Mouse (Mus musculus) midbrain, embryonic 12.5 days (tissue): Measurements from ENCODE around the gene Pde10a. TPM values are rescaled to one million over a fixed set of nuclear protein-coding genes. Genes with fewer than 3 reads are reported as not detected.
A peak's percentile ranks its signal among the peaks of the same experiment; 100 is the strongest.

ENCODE experiments used
- ATAC-seq: fragments of 200-750 bp; cut with Nextera tagmentation; 2 replicates; pipeline ENCODE4 v1.8.0; 2017; ENCODE audit warnings: low read depth, moderate TSS enrichment, moderate library complexity; ENCODE audit not compliant: low FRiP score
- H3K27ac ChIP-seq: fragments of 300-500 bp; sonication (generic); replicated peaks from 2 replicates; pipeline ENCODE4 v1.5.1; 2016; ENCODE audit warnings: mild to moderate bottlenecking
- H3K27me3 ChIP-seq: fragments of 300-500 bp; sonication (generic); 2 replicates; pipeline ENCODE4 v1.6.1; 2016; ENCODE audit warnings: mild to moderate bottlenecking
- H3K36me3 ChIP-seq: fragments of 300-500 bp; sonication (generic); 2 replicates; pipeline ENCODE4 v1.6.1; 2016
- H3K4me1 ChIP-seq: fragments of 300-500 bp; sonication (generic); 2 replicates; pipeline ENCODE4 v1.6.1; 2016
- H3K4me2 ChIP-seq: fragments of 300-500 bp; sonication (generic); replicated peaks from 2 replicates; pipeline ENCODE4 v1.6.1; 2016; ENCODE audit warnings: mild to moderate bottlenecking, moderate library complexity
- H3K4me3 ChIP-seq: fragments of 300-500 bp; sonication (generic); 2 replicates; pipeline ENCODE4 v1.5.1; 2016; ENCODE audit warnings: mild to moderate bottlenecking
- H3K9ac ChIP-seq: fragments of 300-500 bp; sonication (generic); replicated peaks from 2 replicates; pipeline ENCODE4 v1.6.1; 2016; ENCODE audit warnings: mild to moderate bottlenecking, moderate library complexity
- H3K9me3 ChIP-seq: fragments of 300-500 bp; sonication (generic); 2 replicates; pipeline ENCODE4 v1.6.1; 2016; ENCODE audit warnings: mild to moderate bottlenecking
- WGBS: fragments of 180-500 bp; shearing (Covaris S2); methylation state at CpG from one replicate; pipeline ENCODE4 v1.1.7; 2016; 5-methylcytosine and 5-hydroxymethylcytosine counted together
- polyA plus RNA-seq: library from polyadenylated mRNA; unstranded; fragments of >200 nt; fragmentation: Nextera tagmentation; extraction: Ambion mirVana; gene quantifications from 2 replicates; pipeline ENCODE4 v1.2.1, GENCODE M21; 2016

Gene Pde10a
- polyA plus RNA-seq: 9.9 and 11.5 TPM in 2 replicates

GRCm38 (mm10) chr17:8525225-8525721, at the start of gene Pde10a:
Gene Pde10a, plus strand, starts transcription at chr17:8525372.
- peak within 1 kb of the TSS; percentile 84 for H3K4me2 ChIP-seq
- peaks cover 22% of the 10 kb centered on the region for H3K4me1 ChIP-seq
- ATAC-seq: peak; percentile 68; the same call in 1 of the 2 replicates
- peaks cover 60% of the 10 kb centered on the region for H3K27me3 ChIP-seq
- H3K36me3 ChIP-seq: no peaks in the 10 kb centered on the region
- peak within 1 kb of the TSS; percentile 51 for H3K4me3 ChIP-seq
- H3K9ac ChIP-seq: peak within 1 kb of the TSS; percentile 65
- peak within 1 kb of the TSS; percentile 15; the same call in 1 of the 2 replicates for H3K27ac ChIP-seq
- WGBS: 2% methylated on average over 22 of the region's 22 CpGs
- H3K9me3 ChIP-seq: no peaks in the 10 kb centered on the region

GRCm38 (mm10) chr17:8478554-8478953, 46.6 kb upstream of the Pde10a start:
- Histone ChIP-seq H3K4me2 (no peak overlapping the region), H3K4me1 (no peaks in the 10 kb centered on the region), H3K9me3 (no peaks in the 10 kb centered on the region), H3K36me3 (no peaks in the 10 kb centered on the region), H3K27me3 (no peaks in the 10 kb centered on the region), H3K4me3 (no peak overlapping the region), H3K27ac (no peak overlapping the region), H3K9ac (no peak overlapping the region)
- no peak for ATAC-seq
- 83% methylated on average over 3 of the region's 3 CpGs for WGBS

GRCm38 (mm10) chr17:8479493-8480128, 45.6 kb upstream of the Pde10a start:
- 86% methylated on average over 9 of the region's 9 CpGs for WGBS
- H3K4me2 ChIP-seq: no peak overlapping the region
- H3K9ac ChIP-seq: no peak overlapping the region
- no peaks in the 10 kb centered on the region for H3K9me3 ChIP-seq
- no peaks in the 10 kb centered on the region for H3K27me3 ChIP-seq
- no peaks in the 10 kb centered on the region for H3K4me1 ChIP-seq
- H3K36me3 ChIP-seq: no peaks in the 10 kb centered on the region
- ATAC-seq: no peak
- H3K4me3 ChIP-seq: no peak overlapping the region
- H3K27ac ChIP-seq: no peak overlapping the region

GRCm38 (mm10) chr17:8481797-8482196, 43.4 kb upstream of the Pde10a start:
- Histone ChIP-seq H3K27ac (no peak overlapping the region), H3K36me3 (no peaks in the 10 kb centered on the region), H3K9me3 (no peaks in the 10 kb centered on the region), H3K4me1 (no peaks in the 10 kb centered on the region), H3K9ac (no peak overlapping the region), H3K4me3 (no peak overlapping the region), H3K4me2 (no peak overlapping the region), H3K27me3 (no peaks in the 10 kb centered on the region)
- 88% methylated on average over 10 of the region's 10 CpGs for WGBS
- ATAC-seq: no peak

- Histone ChIP-seq H3K27ac (no peak overlapping the region), H3K36me3 (no peaks in the 10 kb centered on the region), H3K4me1 (no peaks in the 10 kb centered on the region), H3K9me3 (no peaks in the 10 kb centered on the region), H3K9ac (no peak overlapping the region), H3K4me2 (no peak overlapping the region), H3K4me3 (no peak overlapping the region), H3K27me3 (no peaks in the 10 kb centered on the region)
- no peak for ATAC-seq
- 83% methylated on average over 7 of the region's 7 CpGs for WGBS
Measured at GRCm38 (mm10) chr17:8482876-8483275, 42.3 kb upstream of the Pde10a start.

GRCm38 (mm10) chr17:8484246-8484645, 40.9 kb upstream of the Pde10a start:
- WGBS: 74% methylated on average over 3 of the region's 3 CpGs
- H3K4me2 ChIP-seq: no peak overlapping the region
- H3K36me3 ChIP-seq: no peaks in the 10 kb centered on the region

GRCm38 (mm10) chr17:8485146-8485545, 40.0 kb upstream of the Pde10a start:
- H3K9me3 ChIP-seq: no peaks in the 10 kb centered on the region
- no peaks in the 10 kb centered on the region for H3K36me3 ChIP-seq
- H3K4me1 ChIP-seq: no peaks in the 10 kb centered on the region
- H3K27me3 ChIP-seq: 0 out of 2 replicates have a peak, but pooled peaks cover 2% of the 10 kb centered on the region
- no peak overlapping the region for H3K9ac ChIP-seq
- no peak overlapping the region for H3K4me3 ChIP-seq
- no peak overlapping the region for H3K4me2 ChIP-seq
- ATAC-seq: no peak
- H3K27ac ChIP-seq: no peak overlapping the region

More at GRCm38 (mm10) chr17:8484246-8484645, 40.9 kb upstream of the Pde10a start:
- Histone ChIP-seq H3K27me3 (0 out of 2 replicates have a peak, but pooled peaks cover 2% of the 10 kb centered on the region), H3K9ac (no peak overlapping the region), H3K4me1 (no peaks in the 10 kb centered on the region), H3K27ac (no peak overlapping the region), H3K4me3 (no peak overlapping the region), H3K9me3 (no peaks in the 10 kb centered on the region)
- ATAC-seq: no peak

- H3K9ac ChIP-seq: no peak overlapping the region
- H3K4me3 ChIP-seq: no peak overlapping the region
- ATAC-seq: no peak
- no peak overlapping the region for H3K4me2 ChIP-seq
- no peaks in the 10 kb centered on the region for H3K36me3 ChIP-seq
- 65% methylated on average over 12 of the region's 12 CpGs for WGBS
- no peak overlapping the region for H3K27ac ChIP-seq
- H3K4me1 ChIP-seq: no peaks in the 10 kb centered on the region
- H3K27me3 ChIP-seq: 0 out of 2 replicates have a peak, but pooled peaks cover 2% of the 10 kb centered on the region
- H3K9me3 ChIP-seq: no peaks in the 10 kb centered on the region
Measured at GRCm38 (mm10) chr17:8487824-8488223, 37.3 kb upstream of the Pde10a start.

GRCm38 (mm10) chr17:8490971-8491370, 34.2 kb upstream of the Pde10a start:
- 91% methylated on average over 5 of the region's 5 CpGs for WGBS
- no peaks in the 10 kb centered on the region for H3K36me3 ChIP-seq
- H3K4me2 ChIP-seq: no peak overlapping the region
- no peaks in the 10 kb centered on the region for H3K9me3 ChIP-seq
- no peaks in the 10 kb centered on the region for H3K4me1 ChIP-seq
- no peak overlapping the region for H3K27ac ChIP-seq
- 0 out of 2 replicates have a peak, but pooled peaks cover 2% of the 10 kb centered on the region for H3K27me3 ChIP-seq
- no peak for ATAC-seq
- H3K4me3 ChIP-seq: no peak overlapping the region
- H3K9ac ChIP-seq: no peak overlapping the region

GRCm38 (mm10) chr17:8493461-8493860, 31.7 kb upstream of the Pde10a start:
- Histone ChIP-seq H3K9me3 (no peaks in the 10 kb centered on the region), H3K4me1 (no peaks in the 10 kb centered on the region), H3K9ac (no peak overlapping the region), H3K4me2 (no peak overlapping the region), H3K27ac (no peak overlapping the region), H3K4me3 (no peak overlapping the region), H3K27me3 (no peaks in the 10 kb centered on the region), H3K36me3 (no peaks in the 10 kb centered on the region)
- WGBS: 82% methylated on average over 4 of the region's 4 CpGs
- ATAC-seq: no peak

- 72% methylated on average over 1 of the region's 1 CpGs for WGBS
- no peaks in the 10 kb centered on the region for H3K27me3 ChIP-seq
- H3K4me3 ChIP-seq: no peak overlapping the region
- no peak for ATAC-seq
- no peaks in the 10 kb centered on the region for H3K36me3 ChIP-seq
- H3K4me2 ChIP-seq: no peak overlapping the region
- H3K27ac ChIP-seq: no peak overlapping the region
- no peak overlapping the region for H3K9ac ChIP-seq
- H3K9me3 ChIP-seq: no peaks in the 10 kb centered on the region
- H3K4me1 ChIP-seq: no peaks in the 10 kb centered on the region
Measured at GRCm38 (mm10) chr17:8498151-8498550, 27.0 kb upstream of the Pde10a start.

- Histone ChIP-seq H3K4me3 (no peak overlapping the region), H3K9me3 (no peaks in the 10 kb centered on the region), H3K4me2 (no peak overlapping the region), H3K27ac (no peak overlapping the region), H3K9ac (no peak overlapping the region), H3K27me3 (no peaks in the 10 kb centered on the region), H3K36me3 (no peaks in the 10 kb centered on the region), H3K4me1 (no peaks in the 10 kb centered on the region)
- no peak for ATAC-seq
- 58% methylated on average over 5 of the region's 5 CpGs for WGBS
Measured at GRCm38 (mm10) chr17:8498655-8499054, 26.5 kb upstream of the Pde10a start.
